Mouse (Mus musculus): Measurements from ENCODE around the gene Rcor2. TPM values are rescaled to one million over a fixed set of nuclear protein-coding genes. Genes with fewer than 3 reads are reported as not detected.

The Rcor2 gene
- polyA plus RNA-seq, 1 experiment from 2014 or later: 51.1 TPM

DNA sequence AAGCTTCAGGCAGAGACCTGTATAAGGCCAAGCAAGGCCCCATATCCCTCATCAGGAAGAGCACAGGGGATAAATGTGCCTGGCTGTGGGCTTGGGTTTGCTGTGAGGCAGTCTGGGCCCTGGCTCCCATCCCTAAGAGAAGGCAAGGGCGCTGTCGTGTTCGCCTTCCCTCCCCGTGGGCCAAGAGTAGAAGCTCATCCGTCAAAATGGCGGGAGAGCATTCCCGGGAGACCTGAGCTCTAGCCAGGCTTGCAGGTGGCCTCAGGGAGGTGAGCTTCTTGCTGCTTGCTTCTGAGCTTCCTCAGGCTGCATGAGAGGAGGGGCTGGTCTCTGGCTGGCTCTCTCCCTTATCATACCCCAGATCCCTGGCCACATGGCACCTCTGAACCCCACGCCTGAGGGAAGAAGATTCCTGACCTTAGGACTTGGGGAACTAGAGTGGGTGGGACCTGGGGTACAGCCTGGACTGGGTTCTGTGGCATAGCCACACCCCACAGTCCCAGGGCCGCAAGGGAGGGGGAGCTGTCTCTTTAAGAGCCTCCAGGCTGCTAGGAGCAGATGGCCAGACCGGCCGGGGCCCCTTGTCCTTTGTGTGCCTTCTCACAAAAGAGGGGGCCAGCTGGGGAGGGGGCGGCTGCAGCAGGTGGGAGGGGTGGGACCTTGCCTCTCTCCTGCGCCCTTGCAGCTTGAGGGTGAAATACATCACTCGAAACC is 1.5 kb upstream of the Rcor2 start:
- Histone ChIP-seq H3K27me3 (no peaks in the 10 kb centered on the region), H3K9me3 (peaks cover 7% of the 10 kb centered on the region; the same call in 1 of the 2 replicates), H3K27ac (peak overlapping the region; percentile 98), H3K9ac (replicated peaks) (no peak overlapping the region; the same call in 1 of the 2 replicates), H3K4me2 (peak overlapping the region; percentile 87), H3K4me3 (replicated peaks) (0 out of 2 replicates have a peak overlapping the region, but pooled peaks have one; percentile 4), H3K36me3 (peaks cover 10% of the 10 kb centered on the region), H3K4me1 (replicated peaks) (peaks cover 56% of the 10 kb centered on the region)
- 19% methylated on average over 14 of the region's 14 CpGs for WGBS
- no peak for ATAC-seq (ENCODE audit: insufficient number of reproducible peaks, insufficient read depth, low FRiP score, low TSS enrichment, low read depth)

DNA sequence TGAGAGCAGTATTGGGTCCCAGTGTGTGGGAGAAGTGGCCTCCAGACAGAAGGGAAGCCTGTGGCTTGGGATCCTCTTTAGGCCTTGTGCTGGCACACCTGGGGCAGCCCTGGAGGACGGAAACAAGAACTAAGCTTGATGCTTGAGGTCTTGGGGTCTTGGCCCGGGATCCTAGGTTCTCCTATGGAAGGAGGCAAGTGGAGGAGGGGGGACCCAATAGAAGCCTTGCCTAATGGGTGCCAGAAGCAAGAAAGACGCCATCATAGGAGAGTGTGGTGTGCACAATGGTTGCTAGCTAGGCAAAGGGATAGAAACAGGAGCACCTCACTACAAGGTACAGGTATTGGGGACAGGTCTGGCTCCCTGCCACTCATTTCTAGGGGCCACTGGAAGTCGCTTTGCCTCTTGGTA is 699 bp upstream of the Rcor2 start:
- 44% methylated on average over 4 of the region's 4 CpGs for WGBS
- H3K36me3 ChIP-seq: peaks cover 18% of the 10 kb centered on the region
- H3K9ac ChIP-seq (replicated peaks): no peak overlapping the region; the same call in 1 of the 2 replicates
- peak overlapping the region; percentile 98 for H3K27ac ChIP-seq
- H3K4me2 ChIP-seq: peak overlapping the region; percentile 87
- H3K4me1 ChIP-seq (replicated peaks): peaks cover 60% of the 10 kb centered on the region
- no peaks in the 10 kb centered on the region for H3K27me3 ChIP-seq
- peaks cover 7% of the 10 kb centered on the region; the same call in 1 of the 2 replicates for H3K9me3 ChIP-seq
- H3K4me3 ChIP-seq (replicated peaks): no peak overlapping the region
- ATAC-seq (ENCODE audit: insufficient number of reproducible peaks, insufficient read depth, low FRiP score, low TSS enrichment, low read depth): no peak

DNA sequence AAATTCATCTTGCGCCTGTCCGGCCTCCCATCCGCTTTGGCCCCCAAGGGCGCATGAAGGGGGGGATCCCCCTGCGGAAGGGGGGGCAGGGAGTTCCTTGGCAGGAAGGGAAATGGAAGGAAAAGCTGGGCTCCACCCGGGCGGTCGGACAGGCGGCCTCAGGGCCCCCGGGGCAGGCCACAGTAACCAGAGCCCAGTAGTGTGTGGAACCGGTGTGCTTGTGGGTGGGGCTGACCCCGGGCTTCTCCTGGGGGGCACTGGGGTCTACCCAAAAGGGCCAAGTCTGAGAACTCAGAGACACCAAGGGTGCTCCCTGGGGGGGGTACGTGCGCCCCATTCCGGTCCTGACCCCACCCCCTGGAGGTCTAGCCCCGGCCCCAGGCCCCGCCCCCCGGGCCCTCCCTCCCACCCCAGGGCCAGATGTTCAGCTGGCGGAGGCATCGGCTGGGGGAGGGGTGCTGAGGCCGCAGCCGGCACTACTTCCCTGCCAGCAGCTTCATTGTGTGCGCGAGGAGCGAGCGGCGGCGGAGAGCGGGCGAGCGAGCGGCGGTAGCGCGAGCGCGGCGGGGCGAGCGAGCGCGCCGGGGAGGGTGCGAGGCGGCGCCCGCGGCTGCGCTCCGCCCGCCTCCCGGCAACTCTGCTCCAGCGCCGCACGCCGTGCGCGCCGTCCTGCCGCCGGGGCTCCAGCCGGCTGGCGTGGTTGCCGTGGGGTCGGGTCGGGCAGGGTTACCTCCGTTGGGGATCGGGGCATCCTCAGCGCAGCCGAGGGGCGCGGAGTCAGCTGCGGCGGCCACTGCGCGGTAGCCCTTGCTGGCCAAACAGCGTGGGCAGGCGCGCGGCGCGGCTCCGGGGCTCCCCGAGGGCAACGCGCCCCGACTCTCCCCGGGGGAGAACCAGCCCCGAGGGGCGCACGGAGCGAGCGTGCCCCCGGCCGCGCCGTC is 926 bp downstream of the Rcor2 start:
- peaks cover 60% of the 10 kb centered on the region for H3K4me1 ChIP-seq (replicated peaks)
- H3K36me3 ChIP-seq: peaks cover 34% of the 10 kb centered on the region
- H3K4me2 ChIP-seq: peak overlapping the region; percentile 87
- no peaks in the 10 kb centered on the region for H3K9me3 ChIP-seq
- WGBS: under 1% methylated on average over 74 of the region's 97 CpGs
- H3K27me3 ChIP-seq: no peaks in the 10 kb centered on the region
- ATAC-seq (ENCODE audit: insufficient number of reproducible peaks, insufficient read depth, low FRiP score, low TSS enrichment, low read depth): peak; percentile 39
- peak overlapping the region; percentile 96 for H3K9ac ChIP-seq (replicated peaks)
- peak overlapping the region; percentile 91 for H3K4me3 ChIP-seq (replicated peaks)
- peak overlapping the region; percentile 98 for H3K27ac ChIP-seq

- Histone ChIP-seq H3K27ac (peak overlapping the region; percentile 98), H3K9me3 (no peaks in the 10 kb centered on the region), H3K9ac (replicated peaks) (peak overlapping the region; percentile 96), H3K4me2 (peak overlapping the region; percentile 87), H3K27me3 (no peaks in the 10 kb centered on the region), H3K36me3 (peaks cover 41% of the 10 kb centered on the region), H3K4me1 (replicated peaks) (peaks cover 60% of the 10 kb centered on the region), H3K4me3 (replicated peaks) (peak overlapping the region; percentile 91)
- under 1% methylated on average over 30 of the region's 30 CpGs for whole genome bisulfite sequencing
- ATAC-seq (ENCODE audit: insufficient number of reproducible peaks, insufficient read depth, low FRiP score, low TSS enrichment, low read depth): peak; percentile 17; the same call in 1 of the 2 replicates
Measured at GRCm38 (mm10) chr19:7268722-7269090, 1.6 kb downstream of the Rcor2 start.

- H3K9ac ChIP-seq (replicated peaks): peak overlapping the region; percentile 96
- peaks cover 58% of the 10 kb centered on the region for H3K4me1 ChIP-seq (replicated peaks)
- no peaks in the 10 kb centered on the region for H3K9me3 ChIP-seq
- no peaks in the 10 kb centered on the region for H3K27me3 ChIP-seq
- 2% methylated on average over 11 of the region's 11 CpGs for WGBS
- peak overlapping the region; percentile 87 for H3K4me2 ChIP-seq
- peaks cover 48% of the 10 kb centered on the region for H3K36me3 ChIP-seq
- H3K27ac ChIP-seq: peak overlapping the region; percentile 98
- peak; percentile 3; the same call in 1 of the 2 replicates for ATAC-seq (ENCODE audit: insufficient number of reproducible peaks, insufficient read depth, low FRiP score, low TSS enrichment, low read depth)
- H3K4me3 ChIP-seq (replicated peaks): peak overlapping the region; percentile 91
Measured at GRCm38 (mm10) chr19:7269290-7270044, 2.3 kb downstream of the Rcor2 start.

DNA sequence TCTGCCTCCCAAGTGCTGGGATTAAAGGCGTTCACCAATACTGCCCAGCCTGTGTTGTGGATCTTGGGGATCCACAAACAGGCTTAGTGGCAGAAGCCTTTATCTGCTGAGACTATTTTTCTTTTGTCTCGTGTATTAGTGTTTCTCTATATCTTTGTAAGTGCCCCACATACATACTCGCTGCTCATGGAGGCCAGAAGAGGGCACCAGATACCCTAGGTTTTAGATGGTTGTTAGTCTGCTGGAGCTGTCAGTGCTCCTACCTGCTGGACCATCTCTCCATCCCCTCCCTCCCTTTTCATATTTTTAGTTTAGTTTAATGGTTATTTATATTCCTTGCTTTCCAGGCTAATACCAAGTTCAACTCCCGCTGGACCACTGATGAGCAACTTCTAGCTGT is 6.4 kb downstream of the Rcor2 start:
- no peaks in the 10 kb centered on the region for H3K27me3 ChIP-seq
- 94% methylated on average over 4 of the region's 4 CpGs for WGBS
- H3K9me3 ChIP-seq: no peaks in the 10 kb centered on the region
- peaks cover 51% of the 10 kb centered on the region for H3K4me1 ChIP-seq (replicated peaks)
- H3K4me2 ChIP-seq: no peak overlapping the region
- no peak overlapping the region for H3K27ac ChIP-seq
- H3K36me3 ChIP-seq: peaks cover 88% of the 10 kb centered on the region
- H3K4me3 ChIP-seq (replicated peaks): no peak overlapping the region
- H3K9ac ChIP-seq (replicated peaks): no peak overlapping the region
- ATAC-seq (ENCODE audit: insufficient number of reproducible peaks, insufficient read depth, low FRiP score, low TSS enrichment, low read depth): no peak

- H3K4me2 ChIP-seq: no peak overlapping the region
- WGBS: 82% methylated on average over 13 of the region's 13 CpGs
- peak overlapping the region; percentile 59; the same call in 1 of the 2 replicates for H3K27ac ChIP-seq
- H3K9me3 ChIP-seq: no peaks in the 10 kb centered on the region
- peaks cover 50% of the 10 kb centered on the region for H3K4me1 ChIP-seq (replicated peaks)
- H3K9ac ChIP-seq (replicated peaks): peak overlapping the region; percentile 23; the same call in 1 of the 2 replicates
- no peak for ATAC-seq (ENCODE audit: insufficient number of reproducible peaks, insufficient read depth, low FRiP score, low TSS enrichment, low read depth)
- H3K36me3 ChIP-seq: peaks cover 98% of the 10 kb centered on the region
- no peaks in the 10 kb centered on the region for H3K27me3 ChIP-seq
- no peak overlapping the region for H3K4me3 ChIP-seq (replicated peaks)
Measured at GRCm38 (mm10) chr19:7274326-7274990, 7.3 kb downstream of the Rcor2 start.

DNA sequence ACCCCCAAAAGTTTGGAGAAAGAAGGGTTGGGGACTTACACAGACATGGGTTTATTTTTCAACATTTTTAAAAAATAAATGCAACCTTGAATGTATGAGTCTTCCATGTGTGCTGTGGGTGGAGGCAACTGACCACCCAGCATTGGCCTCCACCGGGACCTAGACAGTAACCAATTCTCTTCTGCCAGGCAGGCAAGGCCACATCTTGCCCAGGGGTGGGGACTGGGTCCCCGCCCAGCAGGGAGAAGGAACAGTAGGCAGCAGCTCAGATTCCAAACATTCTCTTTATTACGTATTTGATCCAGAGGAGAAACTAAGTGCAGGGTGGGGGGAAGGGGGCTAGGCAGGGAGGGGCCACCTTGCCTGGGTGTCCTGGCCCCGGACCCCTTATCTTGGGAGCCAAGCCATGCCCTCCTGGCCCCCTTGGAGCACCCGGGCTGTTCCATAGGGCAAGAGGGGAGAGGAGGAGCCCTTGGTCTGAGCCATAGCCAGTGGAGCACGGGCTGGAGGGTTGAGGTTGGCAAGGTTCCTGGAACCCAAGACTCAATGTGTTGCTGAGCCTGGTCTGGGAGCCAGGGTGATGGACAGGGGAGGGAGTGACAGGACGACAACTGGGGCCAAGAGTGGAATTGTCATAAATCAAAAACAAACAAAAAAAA is 8.1 kb downstream of the Rcor2 start:
- no peak overlapping the region for H3K4me3 ChIP-seq (replicated peaks)
- 55% methylated on average over 7 of the region's 7 CpGs for WGBS
- H3K27ac ChIP-seq: peak overlapping the region; percentile 59; the same call in 1 of the 2 replicates
- H3K9ac ChIP-seq (replicated peaks): 0 out of 2 replicates have a peak overlapping the region, but pooled peaks have one; percentile 23
- ATAC-seq (ENCODE audit: insufficient number of reproducible peaks, insufficient read depth, low FRiP score, low TSS enrichment, low read depth): no peak
- no peaks in the 10 kb centered on the region for H3K9me3 ChIP-seq
- peaks cover 100% of the 10 kb centered on the region for H3K36me3 ChIP-seq
- peaks cover 42% of the 10 kb centered on the region for H3K4me1 ChIP-seq (replicated peaks)
- no peak overlapping the region for H3K4me2 ChIP-seq
- H3K27me3 ChIP-seq: no peaks in the 10 kb centered on the region

DNA sequence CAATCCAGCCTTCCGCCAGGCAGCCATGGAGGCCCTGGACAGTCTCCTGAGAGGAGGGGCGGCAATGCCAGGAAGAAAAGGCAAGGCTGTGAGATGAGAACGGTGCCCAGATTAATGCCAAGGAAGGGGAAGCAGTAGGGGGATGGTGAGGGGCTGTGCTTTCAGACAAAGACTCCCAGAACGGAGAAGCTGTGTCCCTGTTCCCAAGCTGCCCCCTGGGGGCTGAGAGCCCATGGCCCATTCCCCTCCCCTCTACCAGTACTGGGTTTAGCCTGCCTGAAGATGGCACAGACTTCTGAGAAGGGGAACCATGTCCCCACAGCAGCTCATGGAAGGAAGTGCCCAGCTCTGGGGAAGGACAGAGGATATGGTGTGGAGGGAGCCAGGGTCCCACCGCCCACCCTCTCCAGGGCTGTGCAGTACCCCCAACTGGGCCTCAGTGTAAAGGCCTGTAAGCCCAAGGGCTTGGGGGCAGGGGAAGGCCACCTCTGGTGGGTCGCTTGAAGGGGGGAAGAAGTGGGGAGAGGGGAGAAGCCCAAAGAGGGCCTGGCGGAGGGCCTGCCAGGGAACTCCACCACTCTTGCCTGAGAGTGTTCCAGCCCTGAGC is 9.0 kb downstream of the Rcor2 start:
- no peaks in the 10 kb centered on the region for H3K9me3 ChIP-seq
- no peaks in the 10 kb centered on the region for H3K27me3 ChIP-seq
- ATAC-seq (ENCODE audit: insufficient number of reproducible peaks, insufficient read depth, low FRiP score, low TSS enrichment, low read depth): no peak
- H3K4me3 ChIP-seq (replicated peaks): no peak overlapping the region
- peak overlapping the region; percentile 78 for H3K27ac ChIP-seq
- H3K4me2 ChIP-seq: no peak overlapping the region
- 51% methylated on average over 7 of the region's 7 CpGs for WGBS
- H3K9ac ChIP-seq (replicated peaks): 0 out of 2 replicates have a peak overlapping the region, but pooled peaks have one; percentile 23
- peaks cover 34% of the 10 kb centered on the region for H3K4me1 ChIP-seq (replicated peaks)
- peaks cover 100% of the 10 kb centered on the region for H3K36me3 ChIP-seq
